Mouse (Mus musculus) adrenal gland, adult 18-20 months (tissue): Measurements from ENCODE around the gene Sdhc. TPM values are rescaled to one million over a fixed set of nuclear protein-coding genes. Genes with fewer than 3 reads are reported as not detected.
"Not testable (repeated sequence)": the region's sequence is repeated elsewhere in the genome, so short reads cannot be mapped to it uniquely, and the experiment has no call there.

ENCODE experiments used
- DNase-seq, 2 experiments: peaks; one replicate each; pipeline ENCODE4 v3.0.0; 2021 to 2022; ENCODE audit warnings: low spot score in 2 of 2
- microRNA-seq, 2 experiments: library from miRNA; unstranded; fragments of <30 nt; microRNA quantifications; one replicate each; pipeline ENCODE4 v1.2.0; 2021; ENCODE audit warnings: borderline number of aligned reads in 2 of 2
- total RNA-seq, 2 experiments: library from RNA; stranded (reverse); gene quantifications; 1 replicate in 1 of 2; 2 replicates in 1 of 2; pipeline ENCODE4 v1.2.3; 2021

The Sdhc gene
- total RNA-seq, 2 experiments from 2014 or later, result 450 to 629 TPM

- not testable (repeated sequence) for DNase-seq
Measured at GRCm38 (mm10) chr1:171088237-171088869, 62.0 kb downstream of the Sdhc start.

GRCm38 (mm10) chr1:171085718-171086117, 64.7 kb downstream of the Sdhc start:
- no peak for DNase-seq

- not testable (repeated sequence) for DNase-seq
Measured at GRCm38 (mm10) chr1:171081512-171082231, 68.7 kb downstream of the Sdhc start.

- not testable (repeated sequence) for DNase-seq
Measured at GRCm38 (mm10) chr1:171079825-171080224, 70.6 kb downstream of the Sdhc start.

GRCm38 (mm10) chr1:171079345-171079744, 71.1 kb downstream of the Sdhc start:
- not testable (repeated sequence) for DNase-seq

- not testable (repeated sequence) for DNase-seq
Measured at GRCm38 (mm10) chr1:171078419-171078818, 72.0 kb downstream of the Sdhc start.

- peak; percentile 31 to 36 for DNase-seq
Measured at GRCm38 (mm10) chr1:171077955-171078354, 72.4 kb downstream of the Sdhc start.

- not testable (repeated sequence) for DNase-seq
Measured at GRCm38 (mm10) chr1:171077192-171077591, 73.2 kb downstream of the Sdhc start.

Small RNA genes within 50 kb of the gene (microRNA-seq; reads per million reads assigned to microRNA genes)
- 0 reads per million in 2 experiments for gene Gm27844

Other genes with a start within 250 kb of the Sdhc start
- gene Fcrlb, start 237.7 kb downstream of the Sdhc start, total RNA-seq, result not detected
- gene Fcrla, start 223.0 kb downstream of the Sdhc start, total RNA-seq, result under 1 TPM in 1 of 2 experiments, not detected in 1; 0.54 TPM
- 10 to 100 TPM in 1 of 2 experiments, 1 to 10 TPM in 1; 7.0 to 15.6 TPM for gene Fcgr2b, start 174.1 kb downstream of the Sdhc start, total RNA-seq
- 10 to 100 TPM in 1 of 2 experiments, 1 to 10 TPM in 1; 5.8 to 13.0 TPM for gene Fcgr4, start 131.7 kb downstream of the Sdhc start, total RNA-seq
- gene Fcgr3, start 85.7 kb downstream of the Sdhc start, total RNA-seq, result 10 to 100 TPM; 17.7 to 32.8 TPM
- 1 to 10 TPM; 3.0 to 4.2 TPM for gene Cfap126, start 36.7 kb downstream of the Sdhc start, total RNA-seq
- gene Mpz, start 108 bp upstream of the Sdhc start, total RNA-seq, result 1 to 10 TPM in 1 of 2 experiments, under 1 TPM in 1; 0.73 to 1.2 TPM
- 10 to 100 TPM; 51.7 to 52.5 TPM for gene Pcp4l1, start 45.7 kb upstream of the Sdhc start, total RNA-seq
- gene Nr1i3, start 63.4 kb upstream of the Sdhc start, total RNA-seq, result not detected
- gene Tomm40l, start 71.9 kb upstream of the Sdhc start, total RNA-seq, result 10 to 100 TPM; 47.7 to 67.0 TPM
- 1 to 10 TPM; 4.2 to 4.6 TPM for gene Apoa2, start 74.5 kb upstream of the Sdhc start, total RNA-seq
- 10 to 100 TPM; 23.2 to 46.7 TPM for gene Fcer1g, start 83.8 kb upstream of the Sdhc start, total RNA-seq
- gene Adamts4, start 99.8 kb upstream of the Sdhc start, total RNA-seq, result 1 to 10 TPM; 1.5 to 3.8 TPM
- 1,000 to 10,000 TPM in 1 of 2 experiments, 100 to 1,000 TPM in 1; 683 to 1,034 TPM for gene Ndufs2, start 100.8 kb upstream of the Sdhc start, total RNA-seq
- gene B4galt3, start 119.7 kb upstream of the Sdhc start, total RNA-seq, result 10 to 100 TPM; 30.5 to 37.8 TPM
- gene Ppox, start 130.6 kb upstream of the Sdhc start, total RNA-seq, result 10 to 100 TPM; 39.4 to 43.1 TPM
- gene Usp21, start 137.4 kb upstream of the Sdhc start, total RNA-seq, result 10 to 100 TPM; 38.5 to 41.8 TPM
- gene Ufc1, start 144.4 kb upstream of the Sdhc start, total RNA-seq, result 100 to 1,000 TPM; 147 to 168 TPM
- 10 to 100 TPM; 38.1 to 38.3 TPM for gene Dedd, start 178.5 kb upstream of the Sdhc start, total RNA-seq
- gene Nit1, start 195.0 kb upstream of the Sdhc start, total RNA-seq, result 10 to 100 TPM; 68.9 to 71.0 TPM
- 100 to 1,000 TPM; 137 to 168 TPM for gene Pfdn2, start 195.1 kb upstream of the Sdhc start, total RNA-seq
- gene Klhdc9, start 210.2 kb upstream of the Sdhc start, total RNA-seq, result 1 to 10 TPM; 1.3 to 2.4 TPM
- under 1 TPM; 0.20 to 0.45 TPM for gene Nectin4, start 219.5 kb upstream of the Sdhc start, total RNA-seq
- 1 to 10 TPM; 3.6 to 6.8 TPM for gene Arhgap30, start 238.4 kb upstream of the Sdhc start, total RNA-seq